Mouse (Mus musculus) ES-Bruce4 (cell line): ENCODE measurements around the gene Pdgfc.

Experiments
- CTCF ChIP-seq: IDR thresholded peaks from one replicate; pipeline ENCODE4 v1.8.1; 2011; ENCODE audit warnings: low read depth, low read length
- POLR2A ChIP-seq: IDR thresholded peaks from one replicate; pipeline ENCODE4 v1.8.1; 2011; ENCODE audit warnings: low read length; ENCODE audit not compliant: insufficient read depth

DNA sequence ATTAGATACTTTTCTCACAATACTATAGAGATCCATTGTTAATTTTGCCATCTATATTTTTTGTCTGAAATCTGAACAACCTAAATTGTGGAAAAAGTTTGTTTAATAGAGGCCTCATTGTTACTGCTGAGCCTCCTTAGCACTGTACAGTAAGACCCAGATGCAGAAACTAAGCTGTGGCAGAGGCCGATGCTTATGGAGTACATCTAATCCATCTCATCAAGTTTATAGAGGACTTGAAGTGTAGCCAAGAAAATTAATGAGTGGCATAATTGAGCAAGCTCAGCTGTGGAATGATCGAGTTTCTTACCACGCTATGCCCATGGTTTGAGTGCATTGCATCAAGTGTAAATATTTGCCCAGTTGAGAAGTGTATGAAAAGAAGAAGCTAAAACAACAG, 175.4 kb downstream of the Pdgfc start:
- TF ChIP-seq POLR2A: no peak
- no peak for TF ChIP-seq CTCF
